Mouse (Mus musculus) bone marrow macrophage, adult 2 months (primary cell): ENCODE data around the gene Sec63. TPM values are rescaled to one million over a fixed set of nuclear protein-coding genes. Genes with fewer than 3 reads are reported as not detected.

Source experiments
- H3K27ac ChIP-seq: 2 replicates; pipeline ENCODE4 v1.5.1; 2012; ENCODE audit warnings: low read depth, low read length; ENCODE audit not compliant: insufficient read depth
- H3K4me1 ChIP-seq: 2 replicates; pipeline ENCODE4 v1.6.1; 2012; ENCODE audit warnings: low read length; ENCODE audit not compliant: control insufficient read depth, insufficient read depth
- H3K4me3 ChIP-seq: 2 replicates; pipeline ENCODE4 v1.5.1; 2012; ENCODE audit warnings: mild to moderate bottlenecking, low read length, moderate library complexity; ENCODE audit not compliant: insufficient read depth
- CTCF ChIP-seq: IDR thresholded peaks from 2 replicates; pipeline ENCODE4 v1.5.1; 2012; ENCODE audit warnings: low read depth, mild to moderate bottlenecking, low read length, moderate library complexity
- POLR2A ChIP-seq: IDR thresholded peaks from 2 replicates; pipeline ENCODE4 v1.6.1; 2012; ENCODE audit warnings: mild to moderate bottlenecking, low read depth, low read length, borderline replicate concordance
- polyA plus RNA-seq: library from polyadenylated mRNA; stranded (reverse); fragments of >200 nt; gene quantifications from 2 replicates; pipeline ENCODE4 v1.2.4, GENCODE M21; 2012; ENCODE audit not compliant: missing spikeins, insufficient read depth, insufficient read length

Gene Sec63
- 53.1 and 53.4 TPM in 2 replicates for polyA plus RNA-seq

GRCm38 (mm10) chr10:42760999-42761900, at the start of gene Sec63:
TSS of gene Sec63 (plus strand) at chr10:42761496.
- H3K4me1 ChIP-seq = peaks cover 27% of the 10 kb centered on the region
- peak within 1 kb of the TSS; percentile 100 for H3K4me3 ChIP-seq
- TF ChIP-seq CTCF = no peak
- no peak for TF ChIP-seq POLR2A
- peak within 1 kb of the TSS; percentile 84 for H3K27ac ChIP-seq

- TF ChIP-seq CTCF (no peak), POLR2A (no peak)
- H3K4me3 ChIP-seq = no peak overlapping the region
- no peak overlapping the region for H3K27ac ChIP-seq
- no peaks in the 10 kb centered on the region for H3K4me1 ChIP-seq
These were observed 46.6 kb upstream of the Sec63 start for GRCm38 (mm10) chr10:42714676-42715075.

- Histone ChIP-seq H3K4me3 (no peak overlapping the region), H3K4me1 (no peaks in the 10 kb centered on the region), H3K27ac (no peak overlapping the region)
- TF ChIP-seq CTCF = no peak
- no peak for TF ChIP-seq POLR2A
These were observed 45.8 kb upstream of the Sec63 start for GRCm38 (mm10) chr10:42715366-42716035.

GRCm38 (mm10) chr10:42722116-42722515, 39.2 kb upstream of the Sec63 start:
- TF ChIP-seq CTCF = no peak
- no peak for TF ChIP-seq POLR2A
- Histone ChIP-seq H3K4me1 (no peaks in the 10 kb centered on the region), H3K27ac (no peak overlapping the region), H3K4me3 (no peak overlapping the region)

- TF ChIP-seq POLR2A (no peak), CTCF (no peak)
- Histone ChIP-seq H3K4me1 (no peaks in the 10 kb centered on the region), H3K4me3 (no peak overlapping the region), H3K27ac (no peak overlapping the region)
These were observed 37.7 kb upstream of the Sec63 start for GRCm38 (mm10) chr10:42723275-42724232.

GRCm38 (mm10) chr10:42729607-42730006, 31.7 kb upstream of the Sec63 start:
- Histone ChIP-seq H3K27ac (no peak overlapping the region), H3K4me3 (no peak overlapping the region), H3K4me1 (no peaks in the 10 kb centered on the region)
- TF ChIP-seq POLR2A = no peak
- no peak for TF ChIP-seq CTCF

GRCm38 (mm10) chr10:42734546-42735060, 26.7 kb upstream of the Sec63 start:
- TF ChIP-seq POLR2A = no peak
- TF ChIP-seq CTCF = no peak
- Histone ChIP-seq H3K27ac (no peak overlapping the region), H3K4me3 (no peak overlapping the region), H3K4me1 (no peaks in the 10 kb centered on the region)

GRCm38 (mm10) chr10:42751813-42752212, 9.5 kb upstream of the Sec63 start:
- Histone ChIP-seq H3K4me1 (no peaks in the 10 kb centered on the region), H3K4me3 (no peak overlapping the region), H3K27ac (no peak overlapping the region)
- TF ChIP-seq CTCF = no peak
- TF ChIP-seq POLR2A = no peak

- Histone ChIP-seq H3K4me3 (no peak overlapping the region), H3K4me1 (peaks cover under 1% of the 10 kb centered on the region; the same call in 1 of the 2 replicates), H3K27ac (no peak overlapping the region)
- TF ChIP-seq POLR2A = no peak
- no peak for TF ChIP-seq CTCF
These were observed 7.0 kb upstream of the Sec63 start for GRCm38 (mm10) chr10:42754341-42754740.
